In the genomic region with DNA sequence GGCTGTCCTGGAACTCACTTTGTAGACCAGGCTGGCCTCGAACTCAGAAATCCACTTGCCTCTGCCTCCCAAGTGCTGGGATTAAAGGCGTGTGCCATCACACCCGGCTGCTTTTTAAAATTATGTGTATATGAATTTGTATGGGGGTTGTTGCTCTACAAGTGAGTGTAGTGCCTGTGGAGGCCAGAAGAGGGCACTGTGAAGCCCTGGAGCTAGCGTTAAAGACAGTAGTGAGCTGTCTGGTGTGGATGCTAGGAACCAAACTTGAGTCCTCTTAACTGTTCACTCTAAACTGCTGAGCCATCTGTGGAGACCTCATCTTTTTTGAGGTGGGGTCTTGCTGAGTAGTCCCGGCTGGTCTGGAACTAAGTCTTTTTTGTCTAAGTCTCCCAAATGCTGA, we compare ENCODE assay signal across 14 mouse cellular contexts. TPM values are rescaled to one million over a fixed set of nuclear protein-coding genes. Genes with fewer than 3 reads are reported as not detected.
DNase-seq lines count a peak whose midpoint lies in the region; TF ChIP-seq lines count a peak whose summit lies in the region.
"Had no signal": no experiment of that assay in that cellular context is flagged by ENCODE, and none has a peak within 500 bp of the region (broad histone marks: within the 10 kb centered on the region; RNA-seq: fewer than 3 reads in every experiment).

No protein-coding gene starts in this region.

- WGBS in liver, adult 2 months = 72% methylated on average over 5 of the region's 5 CpGs
- 69% methylated on average over 5 of the region's 5 CpGs for WGBS in bone marrow, adult 2 months

- no peaks in the 10 kb centered on the region for H3K36me3 ChIP-seq in liver, adult 2 months (ENCODE audit: control insufficient read depth, insufficient read depth, low read length)

- no peaks in the 10 kb centered on the region for H3K27me3 ChIP-seq in liver, adult 2 months (ENCODE audit: control insufficient read depth, insufficient read depth, low read length)

- no peak for TF ChIP-seq POLR2A in liver, adult 2 months (IDR thresholded peaks at IDR 0.05; ENCODE audit: extremely low read depth, insufficient read depth, low read length)
- no peak for TF ChIP-seq POLR2A in bone marrow, adult 2 months (IDR thresholded peaks at IDR 0.05; ENCODE audit: borderline replicate concordance, control insufficient read depth, low read depth, low read length)

- no peaks in the 10 kb centered on the region for H3K4me1 ChIP-seq in liver, adult 2 months (ENCODE audit: control insufficient read depth, insufficient read depth, low read length)
- peaks cover 2% of the 10 kb centered on the region for H3K4me1 ChIP-seq in bone marrow, adult 2 months (ENCODE audit: control insufficient read depth, insufficient read depth, low read length)

- H3K9ac ChIP-seq in liver, adult 2 months (ENCODE audit: low read depth, low read length) = no peak overlapping the region

- intact Hi-C loops in heart, postnatal 36 days (cut with DNase I) = no loop called here

- H3K4me3 ChIP-seq in liver, adult 2 months (ENCODE audit: insufficient read depth, low read depth, low read length) = no peak overlapping the region
- H3K4me3 ChIP-seq in bone marrow, adult 2 months (replicated peaks; ENCODE audit: control insufficient read depth, low read depth, low read length) = no peak overlapping the region

- H3K79me2 ChIP-seq in liver, adult 2 months (ENCODE audit: control insufficient read depth, insufficient read depth, low read length) = no peaks in the 10 kb centered on the region

- peak; percentile 56 to 67 for DNase-seq in cerebellum, postnatal 10 days
- no peak for DNase-seq in cerebellum, adult 11-12 months
- no peak for DNase-seq in liver, adult 2 months (ENCODE audit: extremely low read depth, low read depth, low spot score)
- no peak for DNase-seq in liver
- DNase-seq in A20 (ENCODE audit: low read depth, low spot score) = peak; percentile 46
- no peak for DNase-seq in heart, postnatal 36 days
- no peak for DNase-seq in frontal cortex, postnatal 14 days (ENCODE audit: low spot score in 2 of 2)
- DNase-seq: adrenal gland, postnatal 10 days; heart, postnatal 4 days had no signal

- H3K27ac ChIP-seq in liver, adult 2 months (replicated peaks; ENCODE audit: insufficient read depth, low read depth, low read length) = no peak overlapping the region
- H3K27ac ChIP-seq in bone marrow, adult 2 months (ENCODE audit: control insufficient read depth, insufficient read depth, low read depth, low read length, poor library complexity) = no peak overlapping the region

- TF ChIP-seq CTCF in liver, adult 2 months (IDR thresholded peaks at IDR 0.05; ENCODE audit: low read depth, low read length) = peak; percentile 13; the same call in 1 of the 2 replicates
- TF ChIP-seq CTCF in bone marrow, adult 2 months (IDR thresholded peaks at IDR 0.05; ENCODE audit: control insufficient read depth, insufficient read depth, low read length) = peak; percentile 60

RNA-seq across cellular contexts. Expression of a gene that starts 13.2 kb away (rescaled TPM):
- 130 and 148 TPM in 2 replicates for total RNA-seq in liver, adult 2 months (2014; rRNA removed)
- polyA plus RNA-seq in liver, adult 2 months (2012; rRNA removed) = 230 and 233 TPM in 2 replicates
- 31.0 and 76.4 TPM in 2 replicates for polyA plus RNA-seq in bone marrow, adult 2 months (2011; ENCODE audit: insufficient read depth, insufficient read length, low replicate concordance, missing spikeins)
- 100 to 1,000 TPM; 305 to 326 TPM for total RNA-seq in heart, postnatal 36 days (2021)

RNA-seq across cellular contexts. Expression of a gene that starts 20.0 kb away (rescaled TPM):
- 0.28 and 0.40 TPM in 2 replicates for total RNA-seq in liver, adult 2 months (2014; rRNA removed)
- 0.06 and 0.37 TPM in 2 replicates for polyA plus RNA-seq in liver, adult 2 months (2012; rRNA removed)
- polyA plus RNA-seq in bone marrow, adult 2 months (2011; ENCODE audit: insufficient read depth, insufficient read length, low replicate concordance, missing spikeins) = 6.1 and 13.9 TPM in 2 replicates
- under 1 TPM; 0.35 to 0.67 TPM for total RNA-seq in heart, postnatal 36 days (2021)

RNA-seq across cellular contexts. Expression of a gene that starts 41.5 kb away (rescaled TPM):
- not detected in 2 replicates for total RNA-seq in liver, adult 2 months (2014; rRNA removed)
- not detected in 2 replicates for polyA plus RNA-seq in liver, adult 2 months (2012; rRNA removed)
- polyA plus RNA-seq in bone marrow, adult 2 months (2011; ENCODE audit: insufficient read depth, insufficient read length, low replicate concordance, missing spikeins) = not detected in 2 replicates
- total RNA-seq in heart, postnatal 36 days (2021) = not detected
- total RNA-seq: adrenal gland, postnatal 10 days; heart, postnatal 4 days; left cerebral cortex, postnatal 14 days had no signal
- polyA plus RNA-seq: intestine, embryonic 14.5 days; liver, embryonic 16.5 days; stomach, embryonic 14.5 days had no signal

Comparison
In these comparisons a context has a peak if more than half of its experiments do, and no peak if none do; other contexts are left out.
1. DNase-seq: peak in cerebellum, postnatal 10 days (2 of 2) and A20 (single experiment); none in cerebellum, adult 11-12 months (single experiment), liver, adult 2 months (single experiment), liver (single experiment), heart, postnatal 36 days (0 of 2) and frontal cortex, postnatal 14 days (0 of 2).